Mouse (Mus musculus): Measurements from ENCODE around the gene Tsku. TPM values are rescaled to one million over a fixed set of nuclear protein-coding genes. Genes with fewer than 3 reads are reported as not detected.

Tsku gene
- polyA plus RNA-seq, 1 experiment from 2014 or later: 15.9 TPM

DNA sequence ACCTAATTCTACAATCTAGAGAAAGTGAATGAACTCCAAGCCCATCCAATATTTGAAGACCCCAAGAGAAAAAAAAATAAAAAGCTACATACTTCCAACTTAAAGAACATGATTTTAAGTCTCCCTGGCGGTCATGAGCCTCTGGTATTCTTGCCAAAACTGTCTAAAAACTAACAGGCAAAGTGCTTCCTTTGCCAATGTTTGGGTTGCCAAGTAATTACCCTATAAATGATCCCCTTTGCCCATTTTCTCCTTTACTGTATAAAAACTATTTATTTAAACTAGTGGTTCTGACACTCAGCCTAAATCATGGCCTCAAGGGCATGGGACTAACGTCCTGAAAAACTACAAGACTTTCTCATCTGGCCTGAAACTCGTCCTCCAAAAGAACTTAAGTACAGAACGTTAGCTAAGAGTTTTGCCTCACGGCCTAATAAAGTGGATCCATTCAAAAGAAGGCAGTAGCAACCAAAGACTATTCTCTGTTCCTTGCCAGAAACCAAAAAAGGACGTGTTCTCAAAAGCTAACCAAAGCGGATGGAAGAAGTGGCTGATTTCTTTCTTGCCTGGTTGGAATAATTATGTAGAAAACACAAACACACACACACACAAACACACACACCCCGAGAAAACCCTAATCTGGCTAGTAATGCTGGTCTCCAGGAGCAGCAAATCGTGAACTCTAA lies 53.1 kb downstream of the Tsku start:
- H3K4me3 ChIP-seq (ENCODE audit: low read depth, low read length): peak overlapping the region; percentile 77
- TF ChIP-seq CTCF (IDR thresholded peaks at IDR 0.05; ENCODE audit: low read depth): no peak
- ATAC-seq (ENCODE audit: insufficient read depth) (no peak), DNase-seq (no peak)
- H3K9me3 ChIP-seq (ENCODE audit: low read depth, low read length): no peaks in the 10 kb centered on the region
- H3K9ac ChIP-seq: peak overlapping the region; percentile 84
- no peaks in the 10 kb centered on the region for H3K4me1 ChIP-seq (ENCODE audit: insufficient read depth)
- H3K27me3 ChIP-seq (ENCODE audit: insufficient read depth, low read length): no peaks in the 10 kb centered on the region
- H3K36me3 ChIP-seq (ENCODE audit: insufficient read depth): no peaks in the 10 kb centered on the region
- 43% methylated on average over 9 of the region's 9 CpGs for WGBS
- H3K4me2 ChIP-seq: peak overlapping the region; percentile 88
- no peak overlapping the region for H3K27ac ChIP-seq (ENCODE audit: low read depth)

- Histone ChIP-seq H3K4me2 (no peak overlapping the region), H3K4me3 (ENCODE audit: low read depth, low read length) (no peak overlapping the region), H3K36me3 (ENCODE audit: insufficient read depth) (no peaks in the 10 kb centered on the region), H3K27me3 (ENCODE audit: insufficient read depth, low read length) (no peaks in the 10 kb centered on the region), H3K9ac (no peak overlapping the region), H3K9me3 (ENCODE audit: low read depth, low read length) (no peaks in the 10 kb centered on the region), H3K4me1 (ENCODE audit: insufficient read depth) (no peaks in the 10 kb centered on the region), H3K27ac (ENCODE audit: low read depth) (no peak overlapping the region)
- ATAC-seq (ENCODE audit: insufficient read depth): no peak
- 90% methylated on average over 2 of the region's 2 CpGs for WGBS
- DNase-seq: no peak
- no peak for TF ChIP-seq CTCF (IDR thresholded peaks at IDR 0.05; ENCODE audit: low read depth)
These were observed 53.7 kb downstream of the Tsku start for GRCm38 (mm10) chr7:98307411-98307810.

Other genes with a start within 250 kb of the Tsku start
- 15.0 and 15.3 TPM in 2 replicates for gene Myo7a, start 241.8 kb downstream of the Tsku start, polyA plus RNA-seq (2014; fragmentation: Nextera tagmentation; extraction: Ambion mirVana)
- gene Omp, start 215.8 kb downstream of the Tsku start, polyA plus RNA-seq (2014; fragmentation: Nextera tagmentation; extraction: Ambion mirVana): 0.33 TPM in 1 of 2 replicates, not detected in the other
- gene Capn5, start 183.1 kb downstream of the Tsku start, polyA plus RNA-seq (2014; fragmentation: Nextera tagmentation; extraction: Ambion mirVana): 4.5 and 5.4 TPM in 2 replicates
- not detected in 2 replicates for gene B3gnt6, start 161.8 kb downstream of the Tsku start, polyA plus RNA-seq (2014; fragmentation: Nextera tagmentation; extraction: Ambion mirVana)
- 22.2 and 27.9 TPM in 2 replicates for gene Acer3, start 40.1 kb downstream of the Tsku start, polyA plus RNA-seq (2014; fragmentation: Nextera tagmentation; extraction: Ambion mirVana)
- not detected in 2 replicates for gene Gucy2d, start 79.1 kb upstream of the Tsku start, polyA plus RNA-seq (2014; fragmentation: Nextera tagmentation; extraction: Ambion mirVana)
- gene Lrrc32, start 128.0 kb upstream of the Tsku start, polyA plus RNA-seq (2014; fragmentation: Nextera tagmentation; extraction: Ambion mirVana): 7.2 and 7.3 TPM in 2 replicates

Data from lung, embryonic 14.5 days (tissue).